Mouse (Mus musculus) brain, embryonic 14.5 days (tissue): ENCODE measurements at regions not wholly inside any gene's neighbourhood (a gene's known extent, or its start where the extent isn't known, plus 50 kb on each side); places are given as distances from the start of the nearest gene placed in this dataset.

Experiments
- CTCF ChIP-seq: fragments of 200-500 bp; IDR thresholded peaks from 2 replicates; pipeline ENCODE4 v1.5.1; 2012; ENCODE audit warnings: inconsistent platforms, mild to moderate bottlenecking, moderate library complexity, borderline replicate concordance; ENCODE audit not compliant: insufficient read depth, insufficient read length; ENCODE audit errors: extremely low read depth
- POLR2A ChIP-seq: fragments of 200-500 bp; IDR thresholded peaks from 2 replicates; pipeline ENCODE4 v1.6.1; 2012; ENCODE audit warnings: mild to moderate bottlenecking, inconsistent platforms, borderline replicate concordance; ENCODE audit not compliant: poor library complexity, insufficient read depth, insufficient read length, severe bottlenecking; ENCODE audit errors: extremely low read depth

DNA sequence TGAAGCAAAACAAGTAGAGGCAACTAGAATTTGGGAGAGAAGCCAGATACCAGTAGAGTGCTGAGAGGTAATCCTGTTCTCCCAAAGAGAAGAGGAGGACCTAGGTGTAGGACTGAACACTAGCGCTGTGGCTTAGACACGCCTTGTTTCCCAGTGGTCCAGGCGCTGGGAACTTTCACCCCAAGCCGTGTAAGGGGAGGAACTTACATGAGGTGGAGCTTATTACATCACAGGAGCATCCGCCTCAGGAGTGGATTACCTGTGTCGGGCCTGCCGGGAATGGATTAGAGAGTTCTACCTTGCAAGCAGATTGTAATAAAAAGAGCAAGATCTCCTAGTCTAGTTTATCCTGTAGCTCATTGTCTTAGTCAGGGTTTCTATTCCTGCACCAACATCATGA, 75.8 kb downstream of the Tmco5 start:
- TF ChIP-seq POLR2A, result no peak
- no peak for TF ChIP-seq CTCF
